Mouse (Mus musculus) heart, adult 9 months (tissue): Measurements from ENCODE around the gene Wipf3.

Source experiments
- DNase-seq, 2 experiments: peaks; one replicate each; pipeline ENCODE4 v3.0.0; 2022; ENCODE audit warnings: low spot score in 2 of 2

The Wipf3 gene

DNA sequence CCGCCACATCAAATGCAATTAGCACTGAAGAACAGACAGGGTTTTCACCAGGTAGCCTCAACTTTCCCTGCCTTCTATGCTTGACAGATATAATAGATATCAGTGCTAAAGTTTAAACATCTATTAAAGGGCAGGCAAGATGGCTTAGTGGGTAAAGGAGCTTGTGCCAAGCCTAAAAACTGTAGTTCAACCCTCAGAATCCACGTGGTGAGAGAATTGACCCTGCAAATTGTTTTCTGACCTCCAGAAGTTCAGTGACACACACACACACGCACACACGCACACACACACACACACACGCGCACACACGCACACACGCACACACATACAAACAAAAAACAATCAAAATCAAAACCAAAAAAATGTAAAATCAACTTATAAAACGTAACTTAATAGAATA, 2.8 kb downstream of the Wipf3 start:
- no peak for DNase-seq

- DNase-seq = no peak
Observed at GRCm38 (mm10) chr6:54432806-54433545, 3.6 kb downstream of the Wipf3 start.

DNA sequence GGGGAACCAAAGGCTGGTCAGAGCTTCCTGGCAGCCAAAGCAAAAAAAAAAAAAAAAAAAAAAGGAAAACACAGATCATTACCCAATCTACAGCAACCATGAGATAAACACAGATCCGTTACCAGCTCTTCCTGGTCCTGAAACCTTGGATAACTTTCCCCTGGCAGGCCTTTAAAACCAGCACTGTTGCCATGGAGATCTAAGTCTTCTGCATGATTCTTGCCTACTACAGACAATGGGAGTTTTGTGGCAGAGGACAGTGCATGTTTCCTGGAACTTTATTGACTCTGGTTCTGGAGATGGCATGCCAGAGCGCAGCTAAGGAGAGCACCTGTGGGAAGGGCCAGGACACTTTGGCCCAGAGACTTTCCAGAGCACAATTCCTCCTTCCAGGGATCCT, 4.8 kb downstream of the Wipf3 start:
- no peak for DNase-seq

GRCm38 (mm10) chr6:54435663-54436062, 6.3 kb downstream of the Wipf3 start:
- DNase-seq = no peak

GRCm38 (mm10) chr6:54436286-54436685, 6.9 kb downstream of the Wipf3 start:
- DNase-seq = no peak

- DNase-seq = no peak
Observed at GRCm38 (mm10) chr6:54438510-54438909, 9.1 kb downstream of the Wipf3 start.

DNA sequence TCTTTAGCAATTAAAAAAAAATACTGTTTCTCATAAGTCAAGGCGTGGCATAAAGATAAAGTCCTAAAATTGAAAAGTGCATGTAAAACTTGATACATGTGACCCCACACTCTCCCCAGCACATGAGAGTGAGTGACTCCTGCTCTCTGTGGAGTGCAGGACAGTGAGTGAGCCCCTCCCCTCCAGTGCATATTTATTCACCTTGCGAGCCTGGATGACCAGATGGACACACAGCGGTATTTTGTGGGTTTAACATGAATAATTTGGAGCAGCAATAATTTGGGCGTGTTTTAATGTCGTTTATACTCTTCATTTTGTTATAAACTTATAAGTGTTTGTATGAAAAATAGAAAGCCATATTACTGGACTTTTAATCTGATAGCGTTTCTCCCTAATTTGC, 11.3 kb downstream of the Wipf3 start:
- no peak for DNase-seq

DNA sequence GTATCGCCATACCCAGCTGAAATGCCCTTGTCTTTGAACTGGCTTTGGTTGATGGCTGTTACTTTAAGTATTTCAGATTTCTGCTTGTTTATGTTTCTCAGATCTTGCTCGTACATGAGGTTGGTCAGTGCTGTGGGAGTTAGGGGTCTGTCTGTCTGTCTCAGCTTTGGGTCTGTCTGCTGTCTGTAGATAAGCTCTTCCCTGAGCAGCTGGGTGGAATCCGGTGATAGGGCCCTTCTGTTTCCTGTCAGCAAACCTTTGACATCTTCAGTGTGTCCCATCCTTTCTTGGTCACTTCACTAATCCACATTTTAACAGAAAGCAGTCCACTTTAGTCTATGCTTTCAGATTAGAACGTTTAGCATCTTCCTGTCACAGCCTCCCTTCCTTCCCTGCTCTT, 14.3 kb downstream of the Wipf3 start:
- no peak for DNase-seq

GRCm38 (mm10) chr6:54444086-54444485, 14.7 kb downstream of the Wipf3 start:
- no peak for DNase-seq

- no peak for DNase-seq
Observed at GRCm38 (mm10) chr6:54445249-54445818, 15.9 kb downstream of the Wipf3 start.

- DNase-seq = no peak
Observed at GRCm38 (mm10) chr6:54447353-54447752, 17.9 kb downstream of the Wipf3 start.

GRCm38 (mm10) chr6:54459661-54460060, 30.3 kb downstream of the Wipf3 start:
- DNase-seq = no peak

- DNase-seq = no peak
Observed at GRCm38 (mm10) chr6:54460172-54460914, 30.9 kb downstream of the Wipf3 start.

- peak; percentile 48 to 68 for DNase-seq
Observed at GRCm38 (mm10) chr6:54460915-54461671, 31.7 kb downstream of the Wipf3 start.

GRCm38 (mm10) chr6:54462766-54463165, 33.4 kb downstream of the Wipf3 start:
- DNase-seq = no peak

GRCm38 (mm10) chr6:54463701-54464458, 34.5 kb downstream of the Wipf3 start:
- DNase-seq = peak; percentile 17 to 35

GRCm38 (mm10) chr6:54464926-54465325, 35.5 kb downstream of the Wipf3 start:
- DNase-seq = no peak

DNA sequence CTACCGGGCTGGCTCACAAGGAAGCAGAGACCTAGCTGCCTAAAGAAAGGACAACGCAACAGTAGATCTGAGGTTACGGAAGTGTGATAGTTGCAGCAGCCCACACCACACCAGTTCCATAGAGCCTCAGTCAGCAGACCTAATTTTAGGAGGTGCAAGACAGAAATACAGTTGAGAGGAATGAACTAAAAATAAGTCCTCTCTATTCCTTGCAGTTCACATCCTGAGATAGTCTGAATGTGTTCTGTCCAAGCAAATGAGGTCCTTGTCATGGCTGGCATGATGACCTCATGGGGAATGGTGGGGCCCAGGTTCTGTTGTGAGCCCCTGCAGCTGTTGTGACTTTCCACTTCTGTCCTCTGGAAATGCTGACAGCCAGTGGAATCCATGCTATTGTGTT, 38.0 kb downstream of the Wipf3 start:
- peak; percentile 33 to 35 for DNase-seq

- peak; percentile 51 to 68 for DNase-seq
Observed at GRCm38 (mm10) chr6:54471866-54472265, 42.5 kb downstream of the Wipf3 start.

DNA sequence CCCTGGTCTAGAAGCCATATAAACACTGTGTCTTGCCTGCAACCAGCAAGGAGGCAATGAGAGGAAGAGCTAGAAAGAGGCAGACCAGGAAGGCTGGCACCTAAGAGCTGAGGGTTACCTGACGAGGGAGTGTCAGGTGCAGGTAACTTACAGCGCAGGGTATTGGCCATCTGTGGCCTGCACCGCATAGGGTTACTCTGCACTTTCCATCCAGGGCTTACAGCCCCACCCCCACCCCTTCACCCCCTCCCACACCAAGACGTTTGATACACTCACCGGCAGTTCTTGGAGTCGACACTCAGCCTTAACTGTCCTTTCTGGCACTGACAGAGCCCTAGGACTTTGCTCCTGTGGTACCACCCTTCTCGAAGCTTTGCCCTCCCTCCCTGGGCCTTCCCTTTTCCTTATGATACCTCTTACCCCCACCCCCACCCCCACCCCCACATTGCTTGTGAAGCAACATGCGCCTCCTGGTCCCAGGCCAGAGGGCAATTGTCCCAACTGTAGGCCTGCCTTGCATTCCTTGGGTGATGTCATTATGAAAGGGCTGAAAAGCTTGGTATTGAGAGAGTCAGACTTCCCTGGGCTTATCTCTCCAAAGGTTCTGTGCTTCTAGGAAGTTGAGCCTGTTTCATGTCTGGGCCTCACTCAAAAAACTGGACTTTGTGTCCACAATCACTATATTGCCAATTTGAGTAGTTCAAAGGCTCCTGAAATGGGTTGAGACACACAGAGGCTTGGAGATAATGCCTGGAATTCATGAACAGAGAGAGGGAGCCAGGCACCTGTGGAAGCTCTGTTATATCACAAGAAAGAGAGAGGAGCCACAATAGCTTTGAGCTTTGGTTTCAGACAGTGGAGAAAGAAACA, 43.7 kb downstream of the Wipf3 start:
- DNase-seq = peak; percentile 20 to 41
